Mouse (Mus musculus) forebrain, embryonic 11.5 days (tissue): ENCODE measurements at regions not wholly inside any gene's neighbourhood (a gene's known extent, or its start where the extent isn't known, plus 50 kb on each side); places are given as distances from the start of the nearest gene placed in this dataset.

Experiments used
- ATAC-seq: fragments of 200-750 bp; cut with Nextera tagmentation; replicated peaks from 2 replicates; pipeline ENCODE4 v1.8.0; 2017; ENCODE audit warnings: moderate TSS enrichment; ENCODE audit not compliant: low FRiP score
- DNase-seq: peaks from one replicate; pipeline ENCODE4 v3.0.0-alpha.2; 2017; ENCODE audit warnings: low spot score
- H3K27ac ChIP-seq: fragments of 300-500 bp; sonication (generic); 2 replicates; pipeline ENCODE4 v1.5.1; 2014; ENCODE audit warnings: low read depth, low read length
- H3K27me3 ChIP-seq: fragments of 300-500 bp; sonication (generic); 2 replicates; pipeline ENCODE4 v1.6.1; 2014; ENCODE audit warnings: mild to moderate bottlenecking, low read length, mixed read lengths; ENCODE audit not compliant: control insufficient read depth, insufficient read depth
- H3K36me3 ChIP-seq: fragments of 300-500 bp; sonication (generic); 2 replicates; pipeline ENCODE4 v1.6.1; 2014; ENCODE audit warnings: mild to moderate bottlenecking, low read length, moderate library complexity, mixed read lengths; ENCODE audit not compliant: control insufficient read depth, insufficient read depth
- H3K4me1 ChIP-seq: fragments of 300-500 bp; sonication (generic); replicated peaks from 2 replicates; pipeline ENCODE4 v1.6.1; 2014; ENCODE audit warnings: low read length, mixed read lengths; ENCODE audit not compliant: control insufficient read depth, insufficient read depth
- H3K4me2 ChIP-seq: fragments of 300-500 bp; sonication (generic); 2 replicates; pipeline ENCODE4 v1.6.1; 2014; ENCODE audit warnings: low read depth, mild to moderate bottlenecking, low read length, moderate library complexity, mixed read lengths; ENCODE audit not compliant: severe bottlenecking
- H3K4me3 ChIP-seq: fragments of 300-500 bp; sonication (generic); 2 replicates; pipeline ENCODE4 v1.5.1; 2014; ENCODE audit warnings: low read depth, low read length
- H3K9ac ChIP-seq: fragments of 300-500 bp; sonication (generic); 2 replicates; pipeline ENCODE4 v1.6.1; 2014; ENCODE audit warnings: low read length
- H3K9me3 ChIP-seq: fragments of 300-500 bp; sonication (generic); 2 replicates; pipeline ENCODE4 v1.6.1; 2016; ENCODE audit warnings: low read length, mixed read lengths; ENCODE audit not compliant: control insufficient read depth
- WGBS: fragments of 180-500 bp; shearing (Covaris S2); extraction: QIAGEN DNeasy Blood & Tissue Kit; methylation state at CpG from one replicate; pipeline ENCODE4 v1.1.7; 2014; 5-methylcytosine and 5-hydroxymethylcytosine counted together

GRCm38 (mm10) chr3:99447361-99447760, 207.2 kb downstream of the Tbx15 start:
- Histone ChIP-seq H3K36me3 (no peaks in the 10 kb centered on the region), H3K27me3 (no peaks in the 10 kb centered on the region), H3K27ac (no peak overlapping the region), H3K4me1 (no peaks in the 10 kb centered on the region), H3K9me3 (no peaks in the 10 kb centered on the region), H3K4me2 (no peak overlapping the region), H3K4me3 (no peak overlapping the region), H3K9ac (no peak overlapping the region)
- DNase-seq, result no peak
- WGBS, result 45% methylated on average over 2 of the region's 2 CpGs
- no peak for ATAC-seq

DNA sequence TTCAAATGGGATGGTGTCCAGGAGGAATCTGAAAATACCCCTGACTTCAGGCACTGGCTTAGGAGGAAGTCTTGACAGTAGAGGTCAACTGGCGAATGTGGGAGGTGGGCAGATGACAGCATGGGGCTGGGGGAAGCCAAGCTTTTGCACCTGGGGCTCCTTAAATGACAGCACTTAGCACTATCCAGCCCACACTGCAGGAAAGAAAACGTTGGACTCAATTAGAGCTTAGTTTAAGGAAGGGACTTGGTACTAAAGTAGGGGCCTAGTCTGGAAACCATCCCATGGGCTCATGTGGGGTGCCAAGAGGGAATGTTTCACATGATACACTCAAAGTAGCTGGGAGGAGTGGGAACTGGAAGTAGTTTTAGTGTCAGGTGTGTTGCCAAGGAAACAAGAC, 207.6 kb downstream of the Tbx15 start:
- no peak overlapping the region for H3K27ac ChIP-seq
- ATAC-seq (no peak), DNase-seq (no peak)
- no peaks in the 10 kb centered on the region for H3K27me3 ChIP-seq
- no peaks in the 10 kb centered on the region for H3K9me3 ChIP-seq
- H3K4me3 ChIP-seq, result no peak overlapping the region
- H3K4me1 ChIP-seq, result no peaks in the 10 kb centered on the region
- H3K4me2 ChIP-seq, result no peak overlapping the region
- H3K36me3 ChIP-seq, result no peaks in the 10 kb centered on the region
- no peak overlapping the region for H3K9ac ChIP-seq
- WGBS, result 48% methylated on average over 2 of the region's 2 CpGs

DNA sequence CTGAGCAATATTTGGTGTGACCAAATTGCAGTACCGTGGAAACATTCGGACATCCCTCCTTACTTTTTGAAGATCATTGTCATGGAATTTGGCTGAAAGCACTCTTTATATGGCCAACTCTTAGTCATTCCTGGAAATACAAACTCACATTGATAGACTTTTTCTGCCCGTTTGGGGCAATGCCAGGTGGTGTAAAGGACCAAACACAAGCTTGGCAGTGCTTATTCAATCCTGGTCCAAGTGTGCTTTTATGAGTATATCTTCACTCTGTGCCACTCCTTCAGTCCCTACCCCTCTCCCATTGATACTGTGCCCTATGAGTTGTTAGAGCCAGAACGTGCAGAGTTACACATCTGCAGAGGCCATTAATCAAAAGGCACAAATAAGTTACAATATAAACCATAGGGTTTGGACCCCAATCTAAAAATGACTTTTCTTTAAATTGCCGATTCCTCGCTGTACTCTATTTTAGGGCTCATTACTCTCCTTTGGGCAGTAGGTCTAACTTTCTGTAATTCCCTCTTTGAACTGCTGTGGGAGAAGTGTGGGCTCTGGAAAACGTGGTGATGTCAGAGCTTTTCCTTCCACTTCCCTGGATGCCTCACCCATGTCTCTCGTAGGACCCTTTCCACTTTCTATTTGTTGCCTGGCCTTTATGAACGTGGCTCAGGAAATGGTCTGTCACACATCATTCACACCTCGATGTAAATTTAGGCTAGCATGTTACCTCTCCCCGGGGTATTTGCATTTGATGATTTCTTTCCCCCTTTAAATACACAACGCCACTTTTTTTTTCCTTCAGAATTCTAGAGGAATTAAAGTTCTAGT, 219.1 kb downstream of the Tbx15 start:
- H3K4me1 ChIP-seq, result no peaks in the 10 kb centered on the region
- WGBS, result 83% methylated on average over 12 of the region's 12 CpGs
- H3K9ac ChIP-seq, result no peak overlapping the region
- no peaks in the 10 kb centered on the region for H3K9me3 ChIP-seq
- no peak overlapping the region for H3K4me2 ChIP-seq
- ATAC-seq (no peak), DNase-seq (no peak)
- no peaks in the 10 kb centered on the region for H3K36me3 ChIP-seq
- no peak overlapping the region for H3K27ac ChIP-seq
- no peak overlapping the region for H3K4me3 ChIP-seq
- no peaks in the 10 kb centered on the region for H3K27me3 ChIP-seq

- Histone ChIP-seq H3K36me3 (no peaks in the 10 kb centered on the region), H3K9ac (no peak overlapping the region), H3K4me2 (no peak overlapping the region), H3K4me1 (no peaks in the 10 kb centered on the region), H3K9me3 (no peaks in the 10 kb centered on the region), H3K27ac (no peak overlapping the region), H3K27me3 (no peaks in the 10 kb centered on the region), H3K4me3 (no peak overlapping the region)
- WGBS, result 90% methylated on average over 14 of the region's 14 CpGs
- ATAC-seq (no peak), DNase-seq (no peak)
Measured at GRCm38 (mm10) chr3:99499980-99500379, 259.8 kb downstream of the Tbx15 start.

DNA sequence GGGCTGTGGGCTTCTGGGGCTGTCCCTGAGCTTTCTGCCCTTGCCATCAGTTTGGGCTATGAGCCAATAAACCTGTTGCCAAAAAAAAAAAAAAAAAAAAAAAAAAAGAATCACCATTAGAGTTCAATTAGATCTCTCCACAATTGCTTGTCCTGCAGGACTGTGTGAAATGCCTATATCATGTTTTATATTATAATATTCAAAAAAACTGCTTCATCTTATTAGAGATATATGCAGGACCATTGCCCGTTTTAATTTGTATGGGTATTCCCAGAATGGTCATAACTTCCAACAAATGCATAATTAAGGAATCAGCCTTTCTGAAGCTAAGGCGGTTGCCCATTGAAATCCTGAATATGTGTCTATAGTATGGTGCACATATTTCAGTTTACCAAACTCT, 264.6 kb downstream of the Tbx15 start:
- WGBS, result 92% methylated on average over 2 of the region's 2 CpGs
- H3K27ac ChIP-seq, result no peak overlapping the region
- no peak overlapping the region for H3K4me3 ChIP-seq
- no peaks in the 10 kb centered on the region for H3K9me3 ChIP-seq
- H3K36me3 ChIP-seq, result no peaks in the 10 kb centered on the region
- no peak for DNase-seq
- no peak for ATAC-seq
- H3K4me1 ChIP-seq, result no peaks in the 10 kb centered on the region
- H3K9ac ChIP-seq, result no peak overlapping the region
- H3K4me2 ChIP-seq, result no peak overlapping the region
- no peaks in the 10 kb centered on the region for H3K27me3 ChIP-seq

DNA sequence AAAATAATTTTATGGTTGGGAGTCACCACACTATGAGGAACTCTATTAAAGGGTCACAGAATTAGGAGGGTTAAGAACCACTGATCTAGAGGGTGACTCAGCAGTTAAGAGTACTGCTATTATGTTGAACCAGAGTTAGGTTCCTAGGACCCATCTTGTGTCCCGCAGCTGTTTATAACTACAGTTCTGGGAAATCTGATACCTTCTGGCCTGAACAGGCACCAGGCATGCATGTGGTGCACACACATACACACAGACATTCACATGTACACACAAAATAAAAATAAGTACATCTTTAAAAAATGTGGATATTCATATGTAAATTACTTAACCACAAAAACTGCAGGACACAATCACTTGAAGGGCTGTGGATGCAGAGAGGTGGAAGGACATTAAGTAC, 272.1 kb downstream of the Tbx15 start:
- no peaks in the 10 kb centered on the region for H3K36me3 ChIP-seq
- no peaks in the 10 kb centered on the region for H3K9me3 ChIP-seq
- H3K9ac ChIP-seq, result no peak overlapping the region
- H3K27me3 ChIP-seq, result no peaks in the 10 kb centered on the region
- H3K4me2 ChIP-seq, result no peak overlapping the region
- 87% methylated on average over 1 of the region's 1 CpGs for WGBS
- H3K4me1 ChIP-seq, result no peaks in the 10 kb centered on the region
- H3K27ac ChIP-seq, result no peak overlapping the region
- ATAC-seq (no peak), DNase-seq (no peak)
- no peak overlapping the region for H3K4me3 ChIP-seq

DNA sequence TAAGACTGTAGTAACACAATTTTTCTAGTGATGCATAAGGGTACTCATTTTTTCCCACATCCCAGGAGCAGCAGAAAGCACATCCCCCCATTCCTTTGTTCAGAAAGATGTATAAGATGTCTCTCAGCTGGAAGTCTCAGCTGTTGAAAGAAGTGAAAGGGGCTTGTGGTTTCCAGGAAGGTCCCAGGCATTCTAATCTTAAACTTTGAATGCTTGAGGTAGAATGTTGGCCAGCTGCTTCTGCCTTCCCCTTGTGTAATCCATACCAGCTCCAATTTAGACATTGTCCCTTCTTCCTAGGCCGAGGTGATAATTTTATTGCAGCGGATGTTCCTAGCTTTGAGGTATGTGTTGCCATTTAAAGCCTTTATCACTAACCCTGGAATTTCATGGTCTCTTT, 272.8 kb downstream of the Tbx15 start:
- no peaks in the 10 kb centered on the region for H3K36me3 ChIP-seq
- DNase-seq, result no peak
- no peak overlapping the region for H3K4me2 ChIP-seq
- no peaks in the 10 kb centered on the region for H3K27me3 ChIP-seq
- no peak for ATAC-seq
- H3K4me1 ChIP-seq, result no peaks in the 10 kb centered on the region
- no peaks in the 10 kb centered on the region for H3K9me3 ChIP-seq
- no peak overlapping the region for H3K9ac ChIP-seq
- WGBS, result 77% methylated on average over 2 of the region's 2 CpGs
- no peak overlapping the region for H3K27ac ChIP-seq
- H3K4me3 ChIP-seq, result no peak overlapping the region

DNA sequence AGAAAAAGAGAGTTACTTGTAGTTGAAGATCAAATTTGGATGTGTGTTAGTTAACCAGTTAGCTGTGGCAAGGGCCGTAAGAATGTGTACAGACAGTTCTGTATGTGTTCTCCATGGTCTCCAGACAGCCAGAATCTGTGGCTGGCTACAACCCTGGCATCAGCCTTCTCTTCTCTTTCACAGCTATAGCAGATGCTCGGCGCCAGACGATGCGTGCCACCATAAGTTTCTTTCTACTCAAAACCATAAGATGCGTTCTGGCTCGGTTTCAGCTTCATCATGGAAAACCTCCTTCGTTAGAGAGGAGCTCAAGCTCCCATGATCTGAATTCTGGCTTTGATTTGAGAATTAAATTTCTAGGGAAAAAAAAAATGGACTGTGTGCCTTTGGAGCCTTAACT, 275.6 kb downstream of the Tbx15 start:
- Histone ChIP-seq H3K9me3 (no peaks in the 10 kb centered on the region), H3K4me3 (no peak overlapping the region), H3K36me3 (no peaks in the 10 kb centered on the region), H3K4me1 (no peaks in the 10 kb centered on the region), H3K4me2 (no peak overlapping the region), H3K9ac (no peak overlapping the region), H3K27ac (no peak overlapping the region), H3K27me3 (no peaks in the 10 kb centered on the region)
- 91% methylated on average over 8 of the region's 8 CpGs for WGBS
- DNase-seq, result no peak
- no peak for ATAC-seq

DNA sequence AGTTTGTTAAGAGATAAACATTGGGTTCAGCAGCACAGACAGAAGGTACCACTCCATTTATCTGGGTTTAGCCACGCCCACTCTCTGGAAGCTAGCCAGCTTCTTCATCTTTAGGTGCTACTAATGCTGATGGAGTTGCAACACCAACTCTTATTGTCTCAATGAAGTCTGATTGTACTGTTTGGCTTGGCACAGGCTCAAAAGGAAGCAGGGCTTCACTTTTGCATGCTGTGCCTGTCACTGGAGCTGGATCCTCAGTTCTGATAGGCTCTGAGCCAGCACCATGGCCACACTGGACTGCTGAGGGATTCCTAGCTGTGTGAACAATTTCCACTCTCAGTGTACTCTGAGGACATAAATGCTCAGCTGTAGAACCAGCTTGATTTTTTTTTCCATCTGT, 320.7 kb downstream of the Tbx15 start:
- H3K9me3 ChIP-seq, result no peaks in the 10 kb centered on the region
- no peaks in the 10 kb centered on the region for H3K4me1 ChIP-seq
- H3K27me3 ChIP-seq, result no peaks in the 10 kb centered on the region
- no peak for DNase-seq
- WGBS, result 70% methylated on average over 1 of the region's 1 CpGs
- no peak for ATAC-seq
- H3K9ac ChIP-seq, result no peak overlapping the region
- no peak overlapping the region for H3K27ac ChIP-seq
- H3K36me3 ChIP-seq, result no peaks in the 10 kb centered on the region
- H3K4me3 ChIP-seq, result no peak overlapping the region
- H3K4me2 ChIP-seq, result no peak overlapping the region
